8 mouse cellular contexts compared by ENCODE assay signal in the genomic region with DNA sequence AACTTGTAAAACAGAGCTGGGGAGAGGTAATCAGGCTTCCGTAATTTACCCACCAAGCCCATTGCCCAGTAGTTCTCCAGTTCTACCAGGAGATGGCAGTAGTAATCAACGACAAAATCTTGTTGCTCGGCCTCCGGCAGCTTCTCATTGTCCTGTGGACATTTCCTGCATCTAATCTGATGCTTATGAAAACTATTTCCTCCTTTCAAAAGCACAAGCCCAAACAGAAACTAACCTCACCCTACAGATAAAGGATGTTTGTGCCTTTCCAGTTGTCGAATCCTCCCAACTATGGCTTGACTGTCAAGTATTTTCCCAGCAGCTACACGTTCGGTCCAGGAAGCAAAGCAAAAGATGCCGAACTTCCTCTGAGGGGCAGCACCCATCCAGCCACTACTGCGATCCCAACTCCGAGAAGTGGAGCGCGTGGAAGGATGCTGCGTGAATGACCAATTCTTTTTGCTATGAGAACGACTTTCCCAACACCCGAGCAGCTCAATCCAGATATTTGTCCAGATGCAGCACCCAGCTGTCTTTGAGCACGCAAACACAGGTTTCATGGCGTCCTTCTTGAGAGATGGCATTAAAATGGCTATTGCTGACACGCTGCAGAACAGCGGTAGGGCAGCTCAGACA.
DNase-seq lines count a peak whose midpoint lies in the region; ATAC-seq lines count a peak whose summit lies in the region.

No protein-coding gene starts in this region.

- DNase-seq in cerebellum, adult 11-12 months: no peak
- peak; percentile 65 for DNase-seq in embryo, embryonic 11.5 days (ENCODE audit: low read depth, low spot score)
- DNase-seq in heart, adult 9 months (ENCODE audit: low spot score in 2 of 2): peak; percentile 80 to 81
- DNase-seq in kidney, adult 8-10 months: peak; percentile 63 to 67
- DNase-seq in spleen, adult 18-20 months: peak; percentile 26 to 52

- no peaks in the 10 kb centered on the region for H3K9me3 ChIP-seq in limb, embryonic 12.5 days
- no peaks in the 10 kb centered on the region for H3K9me3 ChIP-seq in midbrain, embryonic 13.5 days

- peak overlapping the region; percentile 55 for H3K4me2 ChIP-seq in limb, embryonic 12.5 days
- peak overlapping the region; percentile 73 for H3K4me2 ChIP-seq in midbrain, embryonic 13.5 days (replicated peaks)

- under 1% methylated on average over 19 of the region's 19 CpGs for WGBS in limb, embryonic 12.5 days
- WGBS in midbrain, embryonic 13.5 days: under 1% methylated on average over 19 of the region's 19 CpGs

- H3K27ac ChIP-seq in limb, embryonic 12.5 days: no peak overlapping the region
- no peak overlapping the region for H3K27ac ChIP-seq in midbrain, embryonic 13.5 days

- peak overlapping the region; percentile 36 for H3K4me3 ChIP-seq in limb, embryonic 12.5 days (replicated peaks)
- H3K4me3 ChIP-seq in midbrain, embryonic 13.5 days (replicated peaks): peak overlapping the region; percentile 52

- H3K27me3 ChIP-seq in limb, embryonic 12.5 days: peaks cover 37% of the 10 kb centered on the region
- H3K27me3 ChIP-seq in midbrain, embryonic 13.5 days: peaks cover 45% of the 10 kb centered on the region

- ATAC-seq in cerebellum, adult (ENCODE audit: insufficient number of reproducible peaks, low FRiP score, low TSS enrichment): peak; percentile 71
- ATAC-seq in limb, embryonic 12.5 days (ENCODE audit: insufficient number of reproducible peaks, insufficient read depth, low FRiP score, low TSS enrichment, low read depth): no peak
- ATAC-seq in midbrain, embryonic 13.5 days: peak; percentile 78

- H3K9ac ChIP-seq in limb, embryonic 12.5 days (replicated peaks): peak overlapping the region; percentile 28
- H3K9ac ChIP-seq in midbrain, embryonic 13.5 days (replicated peaks): peak overlapping the region; percentile 63

- peaks cover 20% of the 10 kb centered on the region for H3K4me1 ChIP-seq in limb, embryonic 12.5 days (replicated peaks)
- H3K4me1 ChIP-seq in midbrain, embryonic 13.5 days (replicated peaks): peaks cover 6% of the 10 kb centered on the region

- H3K36me3 ChIP-seq in limb, embryonic 12.5 days: no peaks in the 10 kb centered on the region
- no peaks in the 10 kb centered on the region for H3K36me3 ChIP-seq in midbrain, embryonic 13.5 days
